Mouse (Mus musculus): ENCODE data around the gene Akr1b7.
A peak's percentile ranks its signal among the peaks of the same experiment; 100 is the strongest.
"Not testable (repeated sequence)": the region's sequence is repeated elsewhere in the genome, so short reads cannot be mapped to it uniquely, and the experiment has no call there.

Akr1b7 gene

GRCm38 (mm10) chr6:34412023-34412422 lies at the start of gene Akr1b7:
Gene Akr1b7, plus strand, starts transcription at chr6:34412334.
- DNase-seq: no peak

- no peak for DNase-seq
These were observed 47.7 kb upstream of the Akr1b7 start for GRCm38 (mm10) chr6:34364217-34365136.

- no peak for DNase-seq
These were observed 44.1 kb upstream of the Akr1b7 start for GRCm38 (mm10) chr6:34367998-34368397.

GRCm38 (mm10) chr6:34370081-34370480 lies 42.1 kb upstream of the Akr1b7 start:
- DNase-seq: no peak

GRCm38 (mm10) chr6:34371700-34372351 lies 40.3 kb upstream of the Akr1b7 start:
- peak; percentile 63 for DNase-seq

GRCm38 (mm10) chr6:34373841-34374240 lies 38.3 kb upstream of the Akr1b7 start:
- DNase-seq: no peak

- not testable (repeated sequence) for DNase-seq
These were observed 36.2 kb upstream of the Akr1b7 start for GRCm38 (mm10) chr6:34375888-34376287.

- peak; percentile 12 for DNase-seq
These were observed 28.7 kb upstream of the Akr1b7 start for GRCm38 (mm10) chr6:34383401-34383800.

- DNase-seq: peak; percentile 80
These were observed 27.9 kb upstream of the Akr1b7 start, which contains the start of gene Akr1b10 for GRCm38 (mm10) chr6:34384110-34384661. Gene Akr1b10, plus strand, starts transcription at chr6:34384218.

- peak; percentile 22 for DNase-seq
These were observed 27.3 kb upstream of the Akr1b7 start for GRCm38 (mm10) chr6:34384701-34385370.

GRCm38 (mm10) chr6:34388420-34389156 lies 23.5 kb upstream of the Akr1b7 start:
- DNase-seq: no peak

- no peak for DNase-seq
These were observed 16.2 kb upstream of the Akr1b7 start for GRCm38 (mm10) chr6:34395897-34396296.

- no peak for DNase-seq
These were observed 13.7 kb upstream of the Akr1b7 start for GRCm38 (mm10) chr6:34398431-34398830.

- no peak for DNase-seq
These were observed 12.4 kb upstream of the Akr1b7 start for GRCm38 (mm10) chr6:34399606-34400220.

- no peak for DNase-seq
These were observed 11.4 kb upstream of the Akr1b7 start for GRCm38 (mm10) chr6:34400696-34401095.

- DNase-seq: no peak
These were observed 5.4 kb upstream of the Akr1b7 start for GRCm38 (mm10) chr6:34406746-34407145.

GRCm38 (mm10) chr6:34407403-34407802 lies 4.7 kb upstream of the Akr1b7 start:
- DNase-seq: no peak

GRCm38 (mm10) chr6:34412688-34413087 lies 554 bp downstream of the Akr1b7 start:
- DNase-seq: no peak

GRCm38 (mm10) chr6:34413386-34413785 lies 1.3 kb downstream of the Akr1b7 start:
- DNase-seq: not testable (repeated sequence)

GRCm38 (mm10) chr6:34416521-34416920 lies 4.4 kb downstream of the Akr1b7 start:
- DNase-seq: no peak

GRCm38 (mm10) chr6:34419071-34419470 lies 6.9 kb downstream of the Akr1b7 start:
- no peak for DNase-seq

- DNase-seq: no peak
These were observed 26.9 kb downstream of the Akr1b7 start for GRCm38 (mm10) chr6:34439006-34439405.

Data from cerebellum, adult 9-11 months (tissue).